ENCODE assay signal across 8 mouse cellular contexts in genomic region chrX:152001182-152001684, GRCm38 (mm10). TPM values are rescaled to one million over a fixed set of nuclear protein-coding genes. Genes with fewer than 3 reads are reported as not detected.
DNase-seq lines count a peak whose midpoint lies in the region; ATAC-seq and TF ChIP-seq lines count a peak whose summit lies in the region.

No protein-coding gene starts in this region.

- TF ChIP-seq POLR2A in bone marrow macrophage, adult 2 months (IDR thresholded peaks at IDR 0.05; ENCODE audit: borderline replicate concordance, low read depth, low read length): no peak

- H3K4me1 ChIP-seq in heart, embryonic 14.5 days (ENCODE audit: control insufficient read depth in 2 of 2, insufficient read depth in 2 of 2, low read length in 2 of 2): no peaks in the 10 kb centered on the region
- H3K4me1 ChIP-seq in bone marrow macrophage, adult 2 months (ENCODE audit: control insufficient read depth, insufficient read depth, low read length): no peaks in the 10 kb centered on the region
- no peaks in the 10 kb centered on the region for H3K4me1 ChIP-seq in hindbrain, embryonic 14.5 days (replicated peaks; ENCODE audit: control insufficient read depth, insufficient read depth, low read length)
- H3K4me1 ChIP-seq in midbrain, embryonic 12.5 days: no peaks in the 10 kb centered on the region

- H3K36me3 ChIP-seq in heart, embryonic 14.5 days (ENCODE audit: control insufficient read depth, insufficient read depth, low read length): peaks cover 18% of the 10 kb centered on the region
- H3K36me3 ChIP-seq in hindbrain, embryonic 14.5 days (replicated peaks; ENCODE audit: control insufficient read depth, insufficient read depth): peaks cover 5% of the 10 kb centered on the region; the same call in 1 of the 2 replicates
- H3K36me3 ChIP-seq in midbrain, embryonic 12.5 days: 0 out of 2 replicates have a peak, but pooled peaks cover 4% of the 10 kb centered on the region

- no peak overlapping the region for H3K27ac ChIP-seq in heart, embryonic 14.5 days (replicated peaks in 1 of 2; ENCODE audit: control insufficient read depth in 1 of 2, insufficient read depth in 1 of 2, low read depth in 2 of 2, low read length in 2 of 2)
- peak overlapping the region; percentile 49 for H3K27ac ChIP-seq in bone marrow macrophage, adult 2 months (ENCODE audit: insufficient read depth, low read depth, low read length)
- H3K27ac ChIP-seq in hindbrain, embryonic 14.5 days: no peak overlapping the region
- H3K27ac ChIP-seq in midbrain, embryonic 12.5 days (replicated peaks): no peak overlapping the region

- ATAC-seq in heart, embryonic 14.5 days (ENCODE audit: insufficient number of reproducible peaks, insufficient read depth, low FRiP score, low read depth): no peak
- no peak for ATAC-seq in hindbrain, embryonic 14.5 days (ENCODE audit: low FRiP score)
- ATAC-seq in midbrain, embryonic 12.5 days (ENCODE audit: low FRiP score, low read depth): peak; percentile 28; the same call in 1 of the 2 replicates
- no peak for ATAC-seq in cerebellum, adult (ENCODE audit: insufficient number of reproducible peaks, low FRiP score, low TSS enrichment)

- no peak for TF ChIP-seq CTCF in bone marrow macrophage, adult 2 months (IDR thresholded peaks at IDR 0.05; ENCODE audit: low read depth, low read length)

- H3K9ac ChIP-seq in heart, embryonic 14.5 days (ENCODE audit: low read length): peak overlapping the region; percentile 56
- H3K9ac ChIP-seq in hindbrain, embryonic 14.5 days: 0 out of 2 replicates have a peak overlapping the region, but pooled peaks have one; percentile 55
- no peak overlapping the region for H3K9ac ChIP-seq in midbrain, embryonic 12.5 days (replicated peaks)

- peak overlapping the region; percentile 12 to 53; a peak in 3 of 4 replicates for H3K4me3 ChIP-seq in heart, embryonic 14.5 days (ENCODE audit: control insufficient read depth in 1 of 2, insufficient read depth in 1 of 2, low read depth in 1 of 2, low read length in 2 of 2)
- peak overlapping the region; percentile 55 for H3K4me3 ChIP-seq in bone marrow macrophage, adult 2 months (ENCODE audit: insufficient read depth, low read length)
- peak overlapping the region; percentile 46 for H3K4me3 ChIP-seq in hindbrain, embryonic 14.5 days (replicated peaks; ENCODE audit: low read length)
- H3K4me3 ChIP-seq in midbrain, embryonic 12.5 days: peak overlapping the region; percentile 50

- DNase-seq in heart, adult 11 months: no peak
- no peak for DNase-seq in hindbrain, embryonic 14.5 days (ENCODE audit: low spot score)
- DNase-seq in thymus, postnatal 4 days: no peak
- no peak for DNase-seq in ovary, postnatal 36 days (ENCODE audit: low spot score)

- peak overlapping the region; percentile 71 for H3K4me2 ChIP-seq in heart, embryonic 14.5 days (ENCODE audit: low read length)
- peak overlapping the region; percentile 50 for H3K4me2 ChIP-seq in hindbrain, embryonic 14.5 days (replicated peaks)
- peak overlapping the region; percentile 61 for H3K4me2 ChIP-seq in midbrain, embryonic 12.5 days (replicated peaks)

- no peaks in the 10 kb centered on the region; the same call in 1 of the 2 replicates for H3K27me3 ChIP-seq in heart, embryonic 14.5 days (ENCODE audit: control insufficient read depth, insufficient read depth, low read length)
- peaks cover 54% of the 10 kb centered on the region for H3K27me3 ChIP-seq in hindbrain, embryonic 14.5 days (ENCODE audit: control insufficient read depth, insufficient read depth, low read length)
- peaks cover 87% of the 10 kb centered on the region for H3K27me3 ChIP-seq in midbrain, embryonic 12.5 days

- H3K9me3 ChIP-seq in heart, embryonic 14.5 days (ENCODE audit: control insufficient read depth, low read length): no peaks in the 10 kb centered on the region
- no peaks in the 10 kb centered on the region for H3K9me3 ChIP-seq in hindbrain, embryonic 14.5 days (ENCODE audit: control insufficient read depth, low read length)
- H3K9me3 ChIP-seq in midbrain, embryonic 12.5 days: no peaks in the 10 kb centered on the region

- 32% methylated on average over 9 of the region's 9 CpGs for WGBS in heart, embryonic 14.5 days
- WGBS in hindbrain, embryonic 14.5 days: 42% methylated on average over 9 of the region's 9 CpGs
- WGBS in midbrain, embryonic 12.5 days: 53% methylated on average over 9 of the region's 9 CpGs

RNA-seq across cellular contexts. Expression of gene Hsd17b10, which starts 0.4 kb away (rescaled TPM):
- 213 and 226 TPM in 2 replicates for polyA plus RNA-seq in heart, embryonic 14.5 days (2014; fragmentation: Nextera tagmentation; extraction: Ambion mirVana)
- polyA plus RNA-seq in bone marrow macrophage, adult 2 months (2012; ENCODE audit: insufficient read depth, insufficient read length, missing spikeins): 35.7 and 44.7 TPM in 2 replicates
- polyA plus RNA-seq in hindbrain, embryonic 14.5 days (2014; fragmentation: Nextera tagmentation; extraction: Ambion mirVana): 116 and 117 TPM in 2 replicates
- 129 and 132 TPM in 2 replicates for polyA plus RNA-seq in midbrain, embryonic 12.5 days (2016; fragmentation: Nextera tagmentation; extraction: Ambion mirVana)

RNA-seq across cellular contexts. Expression of gene Ribc1, which starts 14.9 kb away (rescaled TPM):
- polyA plus RNA-seq in heart, embryonic 14.5 days (2014; fragmentation: Nextera tagmentation; extraction: Ambion mirVana): 1.6 and 2.0 TPM in 2 replicates
- 1.4 and 2.3 TPM in 2 replicates for polyA plus RNA-seq in bone marrow macrophage, adult 2 months (2012; ENCODE audit: insufficient read depth, insufficient read length, missing spikeins)
- 0.86 and 2.6 TPM in 2 replicates for polyA plus RNA-seq in hindbrain, embryonic 14.5 days (2014; fragmentation: Nextera tagmentation; extraction: Ambion mirVana)
- 4.8 and 5.3 TPM in 2 replicates for polyA plus RNA-seq in midbrain, embryonic 12.5 days (2016; fragmentation: Nextera tagmentation; extraction: Ambion mirVana)

RNA-seq across cellular contexts. Expression of gene Smc1a, which starts 15.0 kb away (rescaled TPM):
- 59.6 and 64.7 TPM in 2 replicates for polyA plus RNA-seq in heart, embryonic 14.5 days (2014; fragmentation: Nextera tagmentation; extraction: Ambion mirVana)
- polyA plus RNA-seq in bone marrow macrophage, adult 2 months (2012; ENCODE audit: insufficient read depth, insufficient read length, missing spikeins): 79.8 and 88.5 TPM in 2 replicates
- polyA plus RNA-seq in hindbrain, embryonic 14.5 days (2014; fragmentation: Nextera tagmentation; extraction: Ambion mirVana): 67.4 and 68.1 TPM in 2 replicates
- 118 and 128 TPM in 2 replicates for polyA plus RNA-seq in midbrain, embryonic 12.5 days (2016; fragmentation: Nextera tagmentation; extraction: Ambion mirVana)
